Comparison of ENCODE assay signal across 15 mouse cellular contexts in the genomic region with DNA sequence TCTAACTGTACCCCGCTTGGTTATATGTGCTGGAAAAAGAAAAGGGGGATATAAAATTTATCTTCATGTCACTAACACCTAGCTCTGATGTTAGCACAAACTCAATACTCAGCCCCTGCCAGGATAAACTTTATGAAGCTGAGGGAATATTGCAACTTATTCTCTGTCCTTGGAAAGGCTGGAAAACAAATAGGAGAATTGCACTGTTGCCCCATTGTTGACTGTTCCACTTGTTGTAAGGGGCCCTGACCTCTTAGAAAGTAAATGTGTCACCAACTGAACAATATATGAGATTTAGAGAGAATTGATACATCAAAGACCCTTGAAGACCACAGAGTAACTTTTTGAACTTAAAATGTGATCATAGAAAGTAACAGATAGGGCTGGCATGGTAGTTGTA. TPM values are rescaled to one million over a fixed set of nuclear protein-coding genes. Genes with fewer than 3 reads are reported as not detected.
"Had no signal": no experiment of that assay in that cellular context is flagged by ENCODE, and none has a peak within 500 bp of the region (broad histone marks: within the 10 kb centered on the region; RNA-seq: fewer than 3 reads in every experiment).

No protein-coding gene starts in this region.

- DNase-seq: liver; right cerebral cortex, postnatal 14 days; thymus, adult 2 months; thymus, postnatal 25 days; thymus, postnatal 4 days had no signal

- H3K4me1 ChIP-seq: neural tube, embryonic 12.5 days; stomach, embryonic 15.5 days had no signal

- H3K9me3 ChIP-seq: lung, embryonic 15.5 days; megakaryocyte, embryonic 14.5 days; midbrain, embryonic 13.5 days; midbrain, embryonic 15.5 days; neural tube, embryonic 12.5 days; stomach, embryonic 15.5 days had no signal

- H3K27ac ChIP-seq: liver, embryonic 14.5 days; lung, embryonic 15.5 days; macrophage; midbrain, embryonic 13.5 days; midbrain, embryonic 15.5 days; neural tube, embryonic 12.5 days; stomach, embryonic 15.5 days; stomach, postnatal 0 days had no signal

- H3K36me3 ChIP-seq: lung, embryonic 15.5 days; midbrain, embryonic 13.5 days; midbrain, embryonic 15.5 days; neural tube, embryonic 12.5 days; stomach, embryonic 15.5 days had no signal

- ATAC-seq: midbrain, embryonic 13.5 days; midbrain, embryonic 15.5 days had no signal

- H3K27me3 ChIP-seq: midbrain, embryonic 13.5 days; midbrain, embryonic 15.5 days; neural tube, embryonic 12.5 days; stomach, embryonic 15.5 days had no signal

- H3K9ac ChIP-seq: liver, embryonic 14.5 days; lung, embryonic 15.5 days; midbrain, embryonic 13.5 days; midbrain, embryonic 15.5 days; neural tube, embryonic 12.5 days; stomach, embryonic 15.5 days had no signal

- H3K4me3 ChIP-seq: lung, embryonic 15.5 days; megakaryocyte, embryonic 14.5 days; midbrain, embryonic 13.5 days; midbrain, embryonic 15.5 days; neural tube, embryonic 12.5 days; stomach, embryonic 15.5 days had no signal

- H3K4me2 ChIP-seq: lung, embryonic 15.5 days; midbrain, embryonic 11.5 days; midbrain, embryonic 13.5 days; midbrain, embryonic 15.5 days; neural tube, embryonic 12.5 days; stomach, embryonic 15.5 days had no signal

RNA-seq across cellular contexts. Expression of gene Cth, which starts 4.5 kb away (rescaled TPM):
- polyA plus RNA-seq: macrophage had no signal
